In genomic region chr2:92695869-92696268, GRCm38 (mm10) we compare ENCODE assay signal across 18 mouse cellular contexts.
A peak's percentile ranks its signal among the peaks of the same experiment; 100 is the strongest.
DNase-seq lines count a peak whose midpoint lies in the region; ATAC-seq and TF ChIP-seq lines count a peak whose summit lies in the region.
"Had no signal": no experiment of that assay in that cellular context is flagged by ENCODE, and none has a peak within 500 bp of the region (broad histone marks: within the 10 kb centered on the region; RNA-seq: fewer than 3 reads in every experiment).

No protein-coding gene starts in this region.

- ATAC-seq in neural tube, embryonic 13.5 days (ENCODE audit: low read depth): peak; percentile 46; the same call in 1 of the 2 replicates
- ATAC-seq in liver, postnatal 0 days: no peak
- ATAC-seq: intestine, postnatal 0 days had no signal

- WGBS in midbrain, embryonic 10.5 days: 21% methylated on average over 3 of the region's 3 CpGs
- 26% methylated on average over 3 of the region's 3 CpGs for WGBS in neural tube, embryonic 13.5 days
- 48% methylated on average over 3 of the region's 3 CpGs for WGBS in liver, postnatal 0 days (ENCODE audit: insufficient replicate concordance)

- no peaks in the 10 kb centered on the region for H3K36me3 ChIP-seq in midbrain, embryonic 10.5 days
- no peaks in the 10 kb centered on the region for H3K36me3 ChIP-seq in neural tube, embryonic 13.5 days
- no peaks in the 10 kb centered on the region for H3K36me3 ChIP-seq in liver, postnatal 0 days (replicated peaks; ENCODE audit: insufficient read depth, low read length)
- H3K36me3 ChIP-seq: limb, embryonic 12.5 days; stomach, embryonic 15.5 days had no signal

- DNase-seq in layer of hippocampus, adult 2 months (ENCODE audit: low spot score in 2 of 2): peak; percentile 35 to 61
- DNase-seq in layer of hippocampus, postnatal 10 days (ENCODE audit: low spot score in 2 of 2): no peak
- DNase-seq in midbrain, embryonic 10.5 days (ENCODE audit: low spot score): peak; percentile 28
- no peak for DNase-seq in left cerebral cortex, adult 9 months (ENCODE audit: low spot score in 2 of 2)
- no peak for DNase-seq in urinary bladder, postnatal 10 days (ENCODE audit: low spot score)
- no peak for DNase-seq in liver, postnatal 0 days
- DNase-seq: adrenal gland, postnatal 25 days; heart, adult 11 months; heart, postnatal 10 days; kidney, postnatal 10 days; layer of hippocampus, postnatal 36 days; lung, postnatal 10 days had no signal

- H3K27ac ChIP-seq in layer of hippocampus, adult 2 months: peak overlapping the region; percentile 95
- 0 out of 2 replicates have a peak overlapping the region, but pooled peaks have one; percentile 19 for H3K27ac ChIP-seq in cortical plate, adult 2 months (ENCODE audit: insufficient read depth, low read length)
- H3K27ac ChIP-seq in midbrain, embryonic 10.5 days (replicated peaks): 0 out of 2 replicates have a peak overlapping the region, but pooled peaks have one; percentile 3
- H3K27ac ChIP-seq in neural tube, embryonic 13.5 days (replicated peaks): no peak overlapping the region
- H3K27ac ChIP-seq in liver, postnatal 0 days (ENCODE audit: low read depth): no peak overlapping the region
- H3K27ac ChIP-seq: limb, embryonic 12.5 days; liver, embryonic 14.5 days; stomach, embryonic 15.5 days had no signal

- H3K4me1 ChIP-seq in cortical plate, adult 2 months (ENCODE audit: control insufficient read depth, insufficient read depth, low read length): peaks cover 18% of the 10 kb centered on the region
- H3K4me1 ChIP-seq in midbrain, embryonic 10.5 days: peaks cover 24% of the 10 kb centered on the region
- peaks cover 6% of the 10 kb centered on the region; the same call in 1 of the 2 replicates for H3K4me1 ChIP-seq in neural tube, embryonic 13.5 days (replicated peaks)
- H3K4me1 ChIP-seq in liver, postnatal 0 days (ENCODE audit: insufficient read depth): no peaks in the 10 kb centered on the region
- H3K4me1 ChIP-seq: limb, embryonic 12.5 days; stomach, embryonic 15.5 days had no signal

- 0 out of 2 replicates have a peak, but pooled peaks cover 11% of the 10 kb centered on the region for H3K27me3 ChIP-seq in midbrain, embryonic 10.5 days (ENCODE audit: low read depth, poor library complexity, severe bottlenecking)
- H3K27me3 ChIP-seq in neural tube, embryonic 13.5 days: peaks cover 24% of the 10 kb centered on the region
- no peaks in the 10 kb centered on the region for H3K27me3 ChIP-seq in liver, postnatal 0 days (ENCODE audit: insufficient read depth, low read length)
- H3K27me3 ChIP-seq: limb, embryonic 12.5 days; stomach, embryonic 15.5 days had no signal

- no peak overlapping the region for H3K4me2 ChIP-seq in neural tube, embryonic 13.5 days
- no peak overlapping the region for H3K4me2 ChIP-seq in liver, postnatal 0 days (ENCODE audit: low read depth, low read length)
- H3K4me2 ChIP-seq: limb, embryonic 12.5 days; stomach, embryonic 15.5 days had no signal

- TF ChIP-seq CTCF in layer of hippocampus, adult 2 months (conservative IDR thresholded peaks at IDR 0.05): no peak
- TF ChIP-seq CTCF in cortical plate, adult 2 months (IDR thresholded peaks at IDR 0.05; ENCODE audit: extremely low read depth, insufficient read depth, low read length): no peak
- TF ChIP-seq CTCF in liver, postnatal 0 days (IDR thresholded peaks at IDR 0.05; ENCODE audit: low read depth): no peak

- H3K4me3 ChIP-seq in layer of hippocampus, adult 2 months: no peak overlapping the region
- no peak overlapping the region for H3K4me3 ChIP-seq in cortical plate, adult 2 months (ENCODE audit: insufficient read depth, low read length)
- H3K4me3 ChIP-seq in midbrain, embryonic 10.5 days: no peak overlapping the region
- H3K4me3 ChIP-seq in neural tube, embryonic 13.5 days: no peak overlapping the region
- no peak overlapping the region for H3K4me3 ChIP-seq in liver, postnatal 0 days (ENCODE audit: low read depth, low read length)
- H3K4me3 ChIP-seq: limb, embryonic 12.5 days; stomach, embryonic 15.5 days had no signal

- no peak for TF ChIP-seq POLR2A in cortical plate, adult 2 months (IDR thresholded peaks at IDR 0.05; ENCODE audit: extremely low read depth, insufficient read depth, low read length)

- no peak overlapping the region for H3K9ac ChIP-seq in neural tube, embryonic 13.5 days
- H3K9ac ChIP-seq in liver, postnatal 0 days (replicated peaks): no peak overlapping the region
- H3K9ac ChIP-seq: limb, embryonic 12.5 days; liver, embryonic 14.5 days; stomach, embryonic 15.5 days had no signal

- TF ChIP-seq EP300 in liver, postnatal 0 days (IDR thresholded peaks at IDR 0.05; ENCODE audit: low read depth): no peak

- no peaks in the 10 kb centered on the region for H3K9me3 ChIP-seq in midbrain, embryonic 10.5 days (replicated peaks)
- no peaks in the 10 kb centered on the region for H3K9me3 ChIP-seq in neural tube, embryonic 13.5 days
- H3K9me3 ChIP-seq in liver, postnatal 0 days (ENCODE audit: low read length): no peaks in the 10 kb centered on the region
- H3K9me3 ChIP-seq: limb, embryonic 12.5 days; stomach, embryonic 15.5 days had no signal

Comparison
In these comparisons a context has a peak if more than half of its experiments do, and no peak if none do; other contexts are left out.
1. DNase-seq: peak in layer of hippocampus, adult 2 months (2 of 2) and midbrain, embryonic 10.5 days (single experiment); none in layer of hippocampus, postnatal 10 days (0 of 2), left cerebral cortex, adult 9 months (0 of 2), urinary bladder, postnatal 10 days (single experiment) and liver, postnatal 0 days (single experiment).
2. H3K27ac ChIP-seq: peak in layer of hippocampus, adult 2 months (single experiment), cortical plate, adult 2 months (single experiment) and midbrain, embryonic 10.5 days (single experiment); none in neural tube, embryonic 13.5 days (single experiment) and liver, postnatal 0 days (single experiment).